Mouse (Mus musculus): ENCODE results near the gene Abtb1.

GRCm38 (mm10) chr6:88794561-88794971 is 47.2 kb downstream of the Abtb1 start:
- no peak for TF ChIP-seq SRF (IDR thresholded peaks at IDR 0.05; ENCODE audit: control insufficient read depth, insufficient read length, low read depth)
- TF ChIP-seq CEBPB (IDR thresholded peaks at IDR 0.05; ENCODE audit: insufficient read depth, poor library complexity, severe bottlenecking): no peak
- TF ChIP-seq POLR2A (IDR thresholded peaks at IDR 0.05; ENCODE audit: insufficient read length, low read depth): no peak
- TF ChIP-seq E2F4 (IDR thresholded peaks at IDR 0.05; ENCODE audit: insufficient read depth): no peak
- no peak for TF ChIP-seq TCF12 (IDR thresholded peaks at IDR 0.05; ENCODE audit: insufficient read depth, poor library complexity, severe bottlenecking)
- no peak for TF ChIP-seq MYOG (IDR thresholded peaks at IDR 0.05; ENCODE audit: control insufficient read depth in 1 of 3, insufficient read depth in 1 of 3, insufficient read length in 2 of 3, low read depth in 2 of 3)
- no peak for TF ChIP-seq MAX (IDR thresholded peaks at IDR 0.05; ENCODE audit: low read depth)
- no peak for TF ChIP-seq POLR2AphosphoS2 (IDR thresholded peaks at IDR 0.05; ENCODE audit: insufficient read length, low read depth)
- TF ChIP-seq USF1 (IDR thresholded peaks at IDR 0.05; ENCODE audit: low read depth): peak; percentile 10
- no peak for TF ChIP-seq MYOD1 (IDR thresholded peaks at IDR 0.05; ENCODE audit: control insufficient read depth in 1 of 3, insufficient read length in 2 of 3, low read depth in 2 of 3)
- no peak for TF ChIP-seq TCF3 (IDR thresholded peaks at IDR 0.05; ENCODE audit: insufficient read length, low read depth)
